Mouse (Mus musculus) fat pad, adult 2 months (tissue): ENCODE data around the gene Atf1.

Source experiments
- DNase-seq: peaks from one replicate; pipeline ENCODE4 v3.0.0-alpha.2; 2011; ENCODE audit warnings: low read depth, low spot score; ENCODE audit errors: extremely low read depth

Gene Atf1

DNA sequence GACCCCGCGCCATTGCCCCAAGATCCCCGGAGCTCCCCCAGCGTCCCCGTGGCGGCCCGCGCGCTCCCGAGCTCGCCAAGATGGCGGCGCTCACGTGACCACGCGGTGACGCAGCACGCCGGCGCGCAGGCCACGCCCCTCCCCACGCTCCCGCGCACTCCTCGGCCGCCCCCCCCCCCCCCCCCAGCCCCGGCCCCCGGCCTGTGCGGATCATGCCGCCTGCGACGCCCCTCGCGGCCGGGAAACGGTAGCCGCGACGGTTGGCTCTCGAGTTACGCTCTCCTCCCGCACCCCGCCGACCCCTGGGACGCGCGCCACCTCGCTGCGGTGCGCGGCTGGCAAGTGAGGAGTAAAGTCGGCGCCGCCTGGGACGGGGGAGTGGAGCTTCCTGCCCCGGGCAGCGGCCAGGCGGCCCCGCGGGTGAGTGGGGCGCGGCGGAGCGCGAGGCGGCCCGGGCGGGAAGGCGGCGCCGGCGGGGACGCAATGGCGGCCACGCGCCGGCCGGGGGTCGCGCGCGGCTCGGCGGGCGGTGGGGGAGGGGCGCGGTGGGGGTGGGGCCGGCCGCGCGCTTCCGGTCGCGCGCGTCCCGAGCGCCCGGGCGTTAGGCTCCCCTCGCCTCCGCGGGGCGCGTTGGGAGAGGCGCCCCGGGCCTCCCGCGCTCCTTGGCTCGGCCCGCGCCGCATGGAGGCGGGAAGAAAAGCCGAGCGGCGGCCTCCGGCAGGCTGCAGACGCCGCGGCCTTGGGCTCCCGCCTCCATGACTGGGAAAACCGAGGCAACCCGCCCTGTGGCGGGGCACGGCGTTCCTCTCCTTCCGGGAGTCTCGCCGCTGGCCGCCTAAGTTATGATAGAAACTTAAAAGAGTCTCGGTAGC lies at the start of gene Atf1:
Atf1 (plus strand) TSS at position 157 of the 872 bp plus-strand sequence.
- no peak for DNase-seq

DNA sequence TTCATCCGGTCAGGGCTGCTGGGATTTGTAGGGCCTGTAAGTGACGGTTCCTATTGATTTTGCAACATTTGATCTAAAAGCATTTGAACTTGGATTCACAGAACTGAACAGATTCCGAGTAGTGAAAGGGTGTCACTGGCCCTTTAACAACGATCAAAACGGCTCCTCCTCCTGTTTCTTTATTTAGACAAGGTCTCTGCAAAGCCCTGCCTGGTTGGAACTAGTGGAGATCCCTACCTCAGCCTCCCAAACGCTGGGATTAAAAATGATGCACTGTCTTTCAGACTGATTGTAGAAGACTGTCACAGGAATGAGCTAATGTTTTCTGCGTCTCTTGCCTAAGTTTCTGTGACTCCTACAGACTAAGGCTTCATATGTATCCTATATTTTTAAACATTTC lies 49.1 kb upstream of the Atf1 start:
- no peak for DNase-seq

- no peak for DNase-seq
Measured at GRCm38 (mm10) chr15:100179685-100180084, 47.9 kb upstream of the Atf1 start.

- DNase-seq: no peak
Measured at GRCm38 (mm10) chr15:100180221-100180620, 47.4 kb upstream of the Atf1 start.

DNA sequence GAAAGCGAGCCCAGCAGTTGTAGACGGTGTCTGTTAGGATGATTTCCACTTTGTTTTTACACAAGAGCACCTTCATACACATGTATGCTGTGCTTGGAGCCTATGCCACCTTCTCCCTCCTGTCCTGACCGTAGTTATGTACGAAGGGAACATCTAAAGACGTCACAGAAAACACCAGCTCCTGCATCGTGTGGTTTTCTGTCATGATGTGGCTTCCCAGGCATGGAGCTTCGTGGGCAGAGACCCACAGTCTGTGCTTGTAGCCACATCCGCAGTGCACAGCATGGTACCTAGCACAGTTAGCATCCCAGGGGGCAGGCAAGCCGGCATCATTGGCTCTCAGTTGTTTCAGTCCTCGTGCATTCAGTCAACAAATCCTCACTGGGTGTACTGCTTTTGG lies 45.8 kb upstream of the Atf1 start:
- no peak for DNase-seq

DNA sequence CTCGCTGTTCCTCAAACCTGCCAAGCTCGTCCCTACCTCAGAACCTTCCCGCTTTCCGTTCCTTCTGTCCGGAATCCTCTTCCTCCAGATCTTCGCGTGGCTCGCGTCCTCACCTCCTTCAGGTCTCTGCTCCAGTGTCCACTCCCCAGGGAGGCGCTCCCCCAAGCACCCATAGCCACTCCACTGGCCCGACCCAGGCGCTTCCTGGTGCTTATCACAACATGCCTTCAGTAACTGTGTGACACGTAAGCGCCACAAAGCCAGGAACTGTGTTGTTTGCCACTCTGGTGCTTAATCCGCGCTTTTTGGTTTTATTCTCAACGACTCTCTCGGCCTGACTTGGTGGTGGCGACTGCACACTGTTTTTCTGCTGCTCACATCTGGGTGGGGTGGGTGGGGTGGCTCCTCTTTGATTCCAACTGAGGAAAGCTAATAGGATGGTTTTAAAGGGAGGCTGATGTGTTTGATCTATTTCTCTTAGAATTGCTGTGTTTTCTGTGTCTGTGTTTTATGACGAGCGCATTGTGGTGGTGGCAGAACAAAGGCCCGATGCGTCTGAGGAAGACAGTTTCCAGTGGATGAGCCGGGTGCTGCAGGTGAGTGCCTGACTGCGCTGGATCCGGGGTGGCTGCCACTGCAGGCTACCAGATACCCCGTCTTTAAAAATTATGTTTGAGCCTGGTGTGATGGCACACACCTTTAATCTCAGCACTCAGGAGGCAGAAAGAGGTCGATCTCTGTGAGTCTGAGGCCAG lies 44.9 kb upstream of the Atf1 start:
- DNase-seq: no peak

DNA sequence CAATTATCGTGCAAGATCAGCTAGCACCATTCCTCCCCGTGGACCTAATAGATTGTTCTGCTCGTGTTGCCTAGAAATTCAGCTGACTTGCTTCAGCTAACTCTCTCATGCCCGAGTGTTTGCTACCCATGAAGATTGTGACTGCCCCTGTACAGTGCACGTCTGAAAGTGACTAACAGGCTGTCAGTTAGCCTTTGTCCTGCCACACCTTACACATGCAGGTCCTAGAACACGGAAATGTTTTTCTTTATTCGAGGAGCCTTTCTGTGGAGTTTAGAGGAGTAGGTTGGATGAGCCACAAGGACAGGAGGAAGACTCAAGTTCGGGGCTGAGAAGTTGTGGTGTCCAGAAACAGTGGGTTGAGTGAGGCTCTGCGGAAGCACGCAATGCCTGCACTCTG lies 44.1 kb upstream of the Atf1 start:
- DNase-seq: no peak

DNA sequence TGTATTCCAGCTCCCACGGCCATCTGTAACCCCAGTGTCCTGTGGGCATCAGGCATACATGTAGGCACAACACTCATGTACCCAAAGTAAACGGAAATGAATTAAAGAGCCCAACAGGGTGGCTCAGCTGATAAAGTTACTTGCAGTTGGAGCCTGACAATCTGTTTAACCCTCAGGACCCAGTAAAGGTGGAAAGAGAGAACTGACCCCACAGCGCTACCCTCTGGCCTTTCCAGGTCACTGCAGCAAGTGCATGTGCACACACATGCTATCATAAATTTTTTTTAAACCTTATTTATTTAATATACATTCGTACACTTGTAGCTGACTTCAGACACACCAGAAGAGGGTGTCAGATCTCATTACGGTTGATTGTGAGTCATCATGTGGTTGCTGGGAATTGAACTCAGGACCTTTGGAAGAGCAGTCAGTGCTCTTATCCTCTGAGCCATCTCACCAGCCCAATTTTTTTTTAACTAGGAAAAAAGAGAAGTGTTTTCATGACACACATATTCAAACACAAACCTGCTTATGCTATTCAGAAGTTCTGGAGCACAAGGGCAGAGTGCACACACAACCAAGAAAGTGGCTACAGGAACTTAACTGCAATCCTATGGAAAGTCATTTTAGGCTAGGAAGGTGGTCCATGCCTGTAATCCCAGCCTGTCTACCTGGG lies 42.7 kb upstream of the Atf1 start:
- DNase-seq: no peak

- DNase-seq: no peak
Measured at GRCm38 (mm10) chr15:100186234-100186633, 41.4 kb upstream of the Atf1 start.

GRCm38 (mm10) chr15:100186882-100187672 lies 40.5 kb upstream of the Atf1 start:
- no peak for DNase-seq

GRCm38 (mm10) chr15:100188542-100188941 lies 39.1 kb upstream of the Atf1 start:
- no peak for DNase-seq

- no peak for DNase-seq
Measured at GRCm38 (mm10) chr15:100188962-100189404, 38.6 kb upstream of the Atf1 start.

DNA sequence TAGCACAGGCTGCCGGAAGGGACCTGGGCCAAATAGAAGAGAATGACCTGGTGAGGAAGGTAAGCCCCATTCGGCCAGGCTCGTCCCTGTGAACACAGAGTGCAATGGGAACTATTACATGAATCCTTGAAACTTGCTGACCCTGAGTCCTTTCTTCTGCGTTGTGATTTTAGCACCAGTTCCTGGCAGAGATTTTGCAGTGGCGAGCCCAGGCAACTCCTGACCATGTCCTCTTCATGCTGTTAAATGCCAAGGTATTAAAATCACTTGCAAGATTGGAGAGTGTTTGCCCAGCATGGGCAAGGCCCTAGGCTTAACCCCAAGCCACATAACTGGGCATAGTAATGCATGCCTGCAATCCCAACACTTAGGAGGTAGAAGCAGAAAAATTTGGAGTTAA lies 37.5 kb upstream of the Atf1 start:
- DNase-seq: no peak

DNA sequence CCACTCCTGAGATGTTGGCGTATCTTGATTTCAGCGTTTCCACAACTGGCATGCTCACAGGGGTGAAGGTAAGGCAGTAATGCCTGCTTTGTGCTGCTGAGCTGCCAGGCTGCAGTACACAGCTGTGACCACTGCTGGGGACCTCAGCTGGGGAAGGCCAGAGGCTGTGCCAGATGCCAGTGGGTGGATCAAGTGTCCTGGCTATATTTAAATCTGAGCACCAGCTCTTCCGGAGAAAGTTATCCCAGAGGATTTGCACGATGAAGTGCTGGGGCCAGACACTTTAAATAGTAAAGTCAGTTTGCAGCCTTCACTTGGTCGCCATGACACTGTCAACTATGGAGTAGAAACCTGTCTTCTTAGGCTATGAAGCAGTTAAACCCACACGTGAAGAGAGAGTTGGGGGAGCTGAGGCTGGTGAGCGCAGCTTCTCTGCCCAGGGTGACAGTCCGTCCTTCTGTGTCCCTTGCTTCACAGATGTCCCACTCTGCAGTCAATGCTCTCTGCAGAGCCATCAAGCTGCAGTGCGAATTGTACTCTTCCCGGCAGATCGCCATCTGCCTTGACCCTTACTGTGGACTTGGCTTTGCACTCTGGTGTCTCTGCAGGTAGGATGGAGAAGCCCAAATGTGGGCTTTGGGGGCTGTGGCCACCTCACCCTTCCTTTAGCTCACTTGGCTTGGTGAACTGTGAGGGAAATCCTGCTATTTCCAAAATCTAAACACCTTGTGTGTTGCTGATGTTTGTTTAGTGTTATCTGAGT lies 28.5 kb upstream of the Atf1 start:
- no peak for DNase-seq

- peak; percentile 67 for DNase-seq
Measured at GRCm38 (mm10) chr15:100199790-100200189, 27.8 kb upstream of the Atf1 start.

DNA sequence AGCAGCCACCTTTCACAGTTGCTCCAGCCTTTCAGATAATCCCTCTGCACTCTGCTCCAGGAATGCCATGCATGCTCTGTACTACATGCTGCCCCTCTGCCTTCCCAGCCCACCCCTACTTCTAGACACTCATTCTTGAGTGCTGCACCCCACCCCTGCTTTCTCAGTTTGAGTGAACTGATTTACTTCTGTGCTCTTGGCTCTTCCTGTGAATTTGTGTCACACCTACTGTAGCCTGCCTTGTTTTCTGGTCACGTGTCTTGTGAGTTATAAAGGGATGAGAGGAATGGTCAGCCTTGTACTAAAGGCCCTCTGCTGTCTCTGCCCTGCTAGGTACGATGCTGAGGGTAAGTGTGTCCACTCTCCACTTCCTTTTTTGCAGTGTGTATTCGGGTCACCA lies 25.8 kb upstream of the Atf1 start:
- DNase-seq: no peak

DNA sequence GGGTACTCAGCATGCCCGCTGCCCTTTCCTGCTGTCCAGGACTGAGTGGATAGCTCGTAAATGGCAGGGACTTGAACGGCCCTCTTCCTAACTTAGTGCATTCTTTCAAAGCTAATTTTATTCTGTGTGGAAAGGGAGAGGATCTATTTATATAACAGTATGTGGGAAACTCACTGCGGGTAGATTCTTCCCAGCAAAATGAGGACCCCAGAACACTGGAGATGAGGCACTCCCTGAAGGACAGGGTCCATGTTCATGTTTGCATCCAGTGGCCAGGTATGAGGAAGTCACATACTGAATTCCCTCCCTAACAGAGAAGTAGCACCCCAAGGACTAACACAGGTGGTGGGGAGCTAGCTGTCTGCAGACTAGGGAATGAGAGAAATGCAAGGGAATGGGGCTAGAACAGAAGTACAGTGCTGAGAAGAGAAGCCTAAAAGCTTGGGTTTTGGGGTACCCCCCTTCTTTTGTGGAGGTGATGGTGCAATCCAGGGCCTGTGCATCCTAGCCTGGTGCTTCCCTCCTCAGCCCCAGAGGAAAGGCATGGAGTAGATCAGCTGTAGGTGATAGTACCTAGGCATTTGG lies 25.1 kb upstream of the Atf1 start:
- DNase-seq: no peak

DNA sequence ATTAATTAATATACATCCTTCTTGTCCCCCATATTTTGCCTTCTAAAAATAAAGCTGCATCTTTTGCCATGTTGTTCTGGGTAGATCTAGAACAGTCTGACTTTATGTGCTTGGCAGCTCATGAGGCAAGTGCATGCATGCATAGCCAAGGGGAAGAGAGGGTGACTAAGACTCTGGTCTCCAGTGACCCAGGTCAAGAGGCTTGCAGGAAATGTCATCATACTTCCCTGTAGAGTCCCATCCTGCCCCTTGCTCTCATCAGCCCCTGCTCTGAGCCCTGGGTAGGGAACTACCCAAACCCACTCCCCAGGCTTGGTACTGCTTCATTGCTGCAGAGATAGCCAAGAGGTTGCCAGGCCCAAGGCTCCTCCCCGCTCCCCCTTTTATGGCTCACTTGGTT lies 23.0 kb upstream of the Atf1 start:
- DNase-seq: no peak

DNA sequence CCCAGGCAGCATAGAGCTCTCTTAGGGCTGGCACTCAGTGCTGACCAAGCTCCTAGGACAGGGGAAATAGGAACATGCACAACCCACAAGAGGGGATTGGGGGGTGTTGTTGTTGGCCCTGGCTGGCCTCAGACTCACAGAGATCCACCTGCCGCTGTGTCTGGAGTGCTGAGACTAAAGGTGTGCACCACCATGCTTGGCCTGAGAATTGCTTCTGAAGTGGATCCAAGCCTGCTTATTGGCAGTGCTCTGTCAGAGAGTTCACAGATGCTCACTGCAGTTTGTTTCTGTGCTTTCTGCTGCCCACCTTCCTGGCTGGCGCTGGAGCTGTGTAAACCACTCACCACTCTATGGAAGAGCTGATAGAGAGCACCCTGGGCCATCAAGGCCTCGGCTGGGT lies 17.6 kb upstream of the Atf1 start:
- no peak for DNase-seq

- peak; percentile 52 for DNase-seq
Measured at GRCm38 (mm10) chr15:100213339-100213738, 14.3 kb upstream of the Atf1 start.
